Mouse (Mus musculus): ENCODE measurements around the gene Fzd1.

DNA sequence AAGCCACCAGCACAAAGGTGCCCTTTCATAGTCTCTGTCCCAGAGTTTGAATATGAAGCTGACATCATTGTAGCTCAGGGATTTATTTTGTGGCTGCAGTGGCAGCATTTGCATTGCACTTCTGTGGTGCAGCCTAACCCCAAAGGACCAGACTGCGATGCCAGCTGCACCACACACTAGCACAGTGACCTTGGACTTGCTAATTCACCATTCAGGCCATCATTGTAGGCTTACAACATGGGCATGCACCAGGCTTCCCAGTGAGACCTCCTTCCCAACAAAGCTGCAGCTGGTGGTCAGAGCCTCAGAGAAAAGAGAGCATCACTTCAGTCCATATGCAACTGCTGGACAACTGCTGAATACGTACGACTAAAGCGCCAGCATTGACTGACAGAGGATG lies 32.4 kb upstream of the Fzd1 start:
- no peak for TF ChIP-seq CTCF (IDR thresholded peaks at IDR 0.05; ENCODE audit: low read depth, low read length)
- TF ChIP-seq POLR2A (IDR thresholded peaks at IDR 0.05; ENCODE audit: insufficient read depth, low read length), result no peak
- TF ChIP-seq EP300 (IDR thresholded peaks at IDR 0.05; ENCODE audit: insufficient read depth, low read depth, low read length), result no peak
